In the genomic region with DNA sequence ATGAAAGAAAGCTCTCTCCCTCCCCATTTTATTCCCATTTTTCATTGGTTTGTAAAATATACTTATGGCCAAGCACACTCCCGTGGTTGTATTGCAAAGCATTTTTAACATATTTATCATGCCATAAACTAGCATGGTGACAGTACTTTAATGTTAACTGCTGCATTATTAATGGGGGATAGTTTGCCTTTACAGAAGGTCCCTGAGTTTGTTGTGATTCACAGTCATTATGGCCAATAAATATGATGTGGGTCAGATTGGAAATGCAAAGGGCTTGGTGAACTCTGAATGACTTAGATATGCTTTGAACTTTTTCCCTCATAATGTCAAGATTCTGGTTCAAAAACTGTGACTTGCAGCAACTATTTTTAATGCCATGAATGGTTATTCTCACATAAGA, we compare ENCODE assay signal across 16 mouse cellular contexts.
"Had no signal": no experiment of that assay in that cellular context is flagged by ENCODE, and none has a peak within 500 bp of the region (broad histone marks: within the 10 kb centered on the region; RNA-seq: fewer than 3 reads in every experiment).

No protein-coding gene starts in this region.

- H3K9me3 ChIP-seq: neural tube, embryonic 13.5 days; neural tube, embryonic 15.5 days; stomach, embryonic 15.5 days had no signal

- H3K4me2 ChIP-seq: neural tube, embryonic 13.5 days; neural tube, embryonic 15.5 days; stomach, embryonic 15.5 days had no signal

- H3K36me3 ChIP-seq: neural tube, embryonic 13.5 days; neural tube, embryonic 15.5 days; stomach, embryonic 15.5 days had no signal

- DNase-seq: retina, postnatal 1 day; right cerebral cortex, adult 18-20 months; right cerebral cortex, postnatal 14 days; right cerebral cortex, postnatal 25 days; right cerebral cortex, postnatal 4 days; spleen, adult 18-20 months; thymus, adult 18-20 months; thymus, adult 2 months; thymus, postnatal 14 days; thymus, postnatal 25 days; thymus, postnatal 36 days; thymus, postnatal 4 days had no signal

- H3K4me3 ChIP-seq: neural tube, embryonic 13.5 days; neural tube, embryonic 15.5 days; stomach, embryonic 15.5 days had no signal

- H3K4me1 ChIP-seq: neural tube, embryonic 13.5 days; neural tube, embryonic 15.5 days; stomach, embryonic 15.5 days had no signal

- H3K27me3 ChIP-seq: neural tube, embryonic 13.5 days; neural tube, embryonic 15.5 days; stomach, embryonic 15.5 days had no signal

- H3K9ac ChIP-seq: neural tube, embryonic 13.5 days; neural tube, embryonic 15.5 days; stomach, embryonic 15.5 days had no signal

- H3K27ac ChIP-seq: neural tube, embryonic 13.5 days; neural tube, embryonic 15.5 days; stomach, embryonic 15.5 days; stomach, postnatal 0 days had no signal
